Mouse (Mus musculus): Measurements from ENCODE around the gene 1810009A15Rik. TPM values are rescaled to one million over a fixed set of nuclear protein-coding genes. Genes with fewer than 3 reads are reported as not detected.
A peak's percentile ranks its signal among the peaks of the same experiment; 100 is the strongest.
"Not testable (repeated sequence)": the region's sequence is repeated elsewhere in the genome, so short reads cannot be mapped to it uniquely, and the experiment has no call there.

The 1810009A15Rik gene
- total RNA-seq, 2 experiments from 2014 or later: 23.7 to 24.9 TPM

DNA sequence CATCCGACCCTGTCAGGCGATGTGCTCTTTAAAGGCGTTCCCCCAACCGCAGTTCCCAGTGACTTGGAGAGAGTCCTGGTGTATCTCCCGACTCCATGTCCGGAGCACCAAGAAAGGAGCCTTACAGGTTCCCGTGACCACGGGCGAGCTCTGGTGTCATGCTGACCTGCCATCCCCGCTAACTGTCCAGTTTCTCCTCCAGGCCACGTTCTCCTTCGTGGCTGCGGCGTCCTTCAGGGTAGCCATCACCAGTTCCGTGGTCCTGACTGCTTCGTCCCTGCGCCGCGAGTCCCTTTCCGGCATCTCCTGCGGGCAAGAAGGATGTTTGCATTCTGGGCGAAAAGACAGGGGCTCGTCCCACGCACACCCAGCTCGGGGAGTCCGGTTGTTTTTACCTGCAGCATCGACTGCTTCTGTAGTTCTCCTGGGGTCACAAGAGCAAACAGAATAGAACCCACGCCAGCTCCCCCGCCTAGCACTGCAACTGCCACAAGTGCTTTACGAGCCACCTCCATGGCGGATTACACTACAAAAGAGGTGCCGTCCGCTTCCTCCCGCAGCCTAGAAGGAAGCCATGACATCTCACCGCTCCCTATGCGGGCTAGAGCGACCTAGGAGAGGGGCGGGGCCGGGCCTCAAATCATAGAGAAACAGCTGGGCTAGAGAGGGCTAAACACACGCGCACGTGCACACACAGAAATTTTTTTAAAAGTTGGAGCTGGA, 8.2 kb upstream of the 1810009A15Rik start, which contains the start of gene Uqcc3:
Gene Uqcc3 (minus strand): TSS at position 613 of the 723 bp plus-strand sequence.
- DNase-seq: peak; percentile 90

DNA sequence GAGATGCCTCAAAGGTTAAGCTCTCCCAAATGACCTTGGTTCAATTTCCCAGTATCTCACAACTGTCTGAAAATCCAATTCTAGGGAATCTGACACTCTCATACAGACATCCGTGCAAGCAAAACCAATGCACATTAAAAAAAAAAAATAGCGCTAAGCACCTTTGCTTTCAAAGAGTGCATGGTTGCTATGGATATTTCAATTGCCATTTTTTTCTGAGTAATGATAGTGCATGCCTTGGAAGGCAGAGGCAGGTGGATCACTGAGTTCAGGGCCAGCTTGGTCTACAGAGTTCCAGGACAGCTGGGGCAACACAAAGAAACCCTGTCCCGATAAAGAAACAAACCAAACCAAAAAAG, 7.6 kb upstream of the 1810009A15Rik start:
- no peak for DNase-seq

DNA sequence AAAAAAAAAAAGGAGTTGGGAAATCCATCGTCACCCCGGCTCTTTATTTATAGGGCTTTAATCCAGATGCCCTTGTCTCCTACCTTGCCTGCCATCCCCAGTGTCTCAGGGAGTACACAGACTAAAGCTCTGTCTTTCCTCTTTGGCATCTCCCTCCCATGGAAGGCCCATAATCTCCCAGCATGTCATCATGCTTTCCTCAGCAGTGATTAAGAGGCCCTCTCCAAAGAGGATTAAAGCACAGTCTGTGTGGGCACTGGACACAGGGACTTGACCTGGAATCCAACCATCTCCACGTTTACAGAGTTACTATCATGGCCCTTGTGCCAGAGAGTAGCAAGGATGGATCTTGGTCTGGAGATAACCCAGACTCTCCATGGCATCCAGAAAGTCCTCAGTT, 5.0 kb upstream of the 1810009A15Rik start, which contains the start of the genes Lbhd1 and Gm49403:
Gene Lbhd1 (plus strand): TSS at position 117 of the 400 bp plus-strand sequence.
Gene Gm49403 (plus strand): TSS at position 315 of the 400 bp plus-strand sequence.
- no peak for DNase-seq

DNA sequence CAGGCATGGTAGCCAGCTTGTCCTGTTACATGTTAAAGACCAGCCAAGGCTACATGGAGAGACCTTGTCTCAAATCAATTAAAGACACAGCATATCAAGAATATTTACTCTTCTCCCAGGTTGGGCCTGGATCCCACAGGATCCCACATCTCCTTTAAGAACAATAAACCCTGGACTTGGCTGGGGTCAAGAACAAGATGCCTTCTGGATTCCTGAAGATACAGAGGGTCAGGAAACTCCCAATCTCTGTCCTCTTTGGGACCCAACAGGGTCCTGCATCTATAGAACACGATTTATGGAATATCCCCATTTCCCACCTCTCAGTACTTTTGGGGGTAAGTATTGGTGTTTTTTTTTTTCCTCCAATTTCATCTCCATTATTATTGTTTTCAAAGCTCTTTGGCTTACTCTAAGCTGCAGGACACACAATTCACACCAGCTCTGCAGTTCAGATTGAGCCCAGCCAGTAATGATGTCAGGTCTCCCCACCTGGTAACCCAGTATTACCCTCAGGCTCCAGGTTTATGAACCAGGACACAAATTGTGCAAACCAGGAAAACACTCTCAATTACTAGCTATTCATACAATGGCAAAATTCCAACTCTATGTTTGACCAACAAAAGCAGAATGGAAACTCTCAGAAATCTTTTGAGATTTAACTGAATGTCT, 1.6 kb upstream of the 1810009A15Rik start:
- no peak for DNase-seq

DNA sequence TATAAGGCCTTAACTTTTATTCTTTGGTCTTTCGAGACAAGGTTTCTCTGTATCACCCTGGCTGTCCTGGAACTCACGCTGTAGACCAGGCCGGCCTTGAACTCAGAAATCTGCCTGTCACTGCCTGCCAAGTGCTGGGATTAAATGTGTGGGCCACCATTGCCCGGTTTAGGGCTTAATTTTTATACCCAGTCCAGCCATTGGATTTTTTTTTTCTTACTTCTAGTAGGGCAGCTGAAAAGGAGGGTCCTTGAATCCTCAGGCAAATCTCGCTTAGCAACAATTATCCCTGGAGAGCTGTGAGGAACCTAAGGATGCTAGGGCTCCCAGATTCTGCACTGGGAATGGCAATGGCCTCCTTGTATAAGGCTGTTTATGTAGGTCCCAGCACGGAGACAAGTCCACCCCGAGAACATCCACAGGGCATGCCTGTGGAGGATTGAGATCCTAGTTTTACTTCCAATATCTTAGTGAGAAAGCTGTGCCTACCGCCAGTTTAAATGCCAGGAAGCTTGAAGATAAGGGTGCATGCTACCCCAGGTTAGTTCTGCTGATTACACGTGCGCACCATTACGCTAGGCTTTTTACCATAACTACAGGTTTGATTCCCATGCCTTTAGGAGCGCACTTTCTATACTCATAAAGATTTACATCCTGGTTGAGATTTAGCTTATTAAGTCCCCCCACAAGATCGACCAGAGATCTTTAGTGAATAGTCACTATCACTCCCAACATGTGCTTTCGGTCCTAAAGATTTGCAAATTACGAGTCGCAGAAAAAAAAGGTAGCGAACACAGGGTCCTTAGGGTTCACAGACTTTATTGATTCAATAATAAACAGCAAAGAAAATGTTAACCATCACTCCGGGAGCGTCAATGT, 829 bp upstream of the 1810009A15Rik start:
- DNase-seq: no peak

DNA sequence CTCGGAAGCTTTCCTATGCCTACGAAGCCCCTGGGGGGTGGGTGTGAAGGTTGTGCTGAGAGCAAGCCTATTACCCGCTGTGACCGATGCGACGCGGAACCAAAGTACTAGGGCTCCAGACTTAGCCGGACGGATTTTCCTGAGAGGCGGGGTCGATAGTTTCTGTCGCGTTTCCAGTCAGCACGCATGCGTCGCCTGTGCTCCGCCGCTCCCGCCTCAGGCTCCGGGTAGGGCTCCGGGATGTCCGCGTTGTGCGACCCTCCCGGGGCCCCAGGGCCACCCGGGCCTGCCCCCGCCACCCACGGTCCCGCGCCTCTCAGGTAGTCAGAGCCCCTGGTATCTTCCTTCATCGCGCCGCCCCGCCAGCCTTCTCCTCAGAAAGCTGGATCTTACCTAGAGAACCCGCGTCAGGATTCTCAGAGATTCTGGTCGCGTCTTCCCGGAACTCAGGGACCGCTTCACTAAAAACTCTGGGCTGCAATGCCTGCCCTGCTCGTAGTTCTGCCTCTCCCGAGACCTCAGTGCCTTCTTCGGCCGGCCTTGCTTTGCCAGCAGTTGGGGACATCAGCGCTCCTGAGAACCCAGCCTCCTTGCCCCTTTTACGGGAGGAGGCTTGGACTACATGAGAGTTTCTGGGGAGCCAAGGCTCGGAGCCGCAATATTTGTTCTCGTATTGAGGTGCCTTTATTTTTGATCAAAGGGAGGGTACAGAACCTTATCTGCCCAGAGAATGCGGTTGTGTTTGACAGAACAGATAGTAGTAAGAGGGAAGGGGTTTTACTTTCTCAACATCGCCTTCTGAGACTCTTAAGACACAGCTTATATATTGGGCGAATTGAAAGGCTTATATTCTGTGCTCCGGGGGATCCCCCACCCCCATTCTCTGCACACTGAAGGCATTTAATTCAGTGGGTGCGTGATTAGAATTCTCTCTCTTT, 4.4 kb downstream of the 1810009A15Rik start, which contains the start of gene Ints5:
Gene Ints5 (plus strand): TSS at position 177 of the 938 bp plus-strand sequence.
- peak; percentile 90 for DNase-seq

DNA sequence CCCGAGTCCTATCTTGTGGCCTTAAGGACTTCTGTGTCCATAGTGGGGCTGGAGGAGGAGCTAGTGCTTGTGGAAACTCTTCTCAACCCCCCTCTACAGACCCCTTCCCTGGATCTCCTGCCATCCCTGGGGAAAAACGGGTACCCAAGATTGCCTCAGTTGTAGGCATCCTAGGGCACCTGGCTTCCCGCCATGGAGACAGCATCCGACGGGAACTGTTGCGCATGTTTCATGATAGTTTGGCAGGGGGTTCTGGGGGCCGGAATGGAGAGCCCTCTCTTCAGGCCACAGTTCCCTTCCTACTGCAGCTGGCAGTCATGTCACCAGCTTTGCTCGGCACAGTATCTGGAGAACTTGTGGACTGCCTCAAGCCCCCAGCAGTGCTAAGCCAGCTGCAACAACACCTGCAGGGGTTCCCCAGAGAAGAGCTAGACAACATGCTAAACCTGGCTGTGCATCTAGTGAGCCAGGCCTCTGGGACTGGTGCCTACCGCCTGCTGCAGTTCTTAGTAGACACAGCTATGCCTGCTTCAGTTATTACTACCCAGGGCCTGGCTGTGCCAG, 6.8 kb downstream of the 1810009A15Rik start:
- no peak for DNase-seq

DNA sequence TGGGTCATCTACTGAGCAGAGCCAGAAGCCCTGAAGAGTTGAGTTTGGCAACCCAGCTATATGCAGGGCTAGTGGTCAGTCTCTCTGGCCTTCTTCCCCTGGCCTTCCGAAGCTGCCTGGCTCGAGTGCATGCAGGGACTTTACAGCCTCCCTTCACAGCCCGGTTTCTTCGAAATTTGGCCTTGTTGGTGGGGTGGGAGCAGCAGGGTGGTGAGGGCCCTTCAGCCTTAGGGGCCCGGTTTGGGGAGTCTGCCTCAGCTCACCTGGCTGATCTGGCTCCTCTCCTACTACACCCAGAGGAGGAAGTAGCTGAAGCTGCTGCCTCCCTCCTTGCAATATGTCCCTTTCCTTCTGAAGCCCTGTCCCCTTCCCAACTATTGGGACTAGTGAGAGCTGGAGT, 7.6 kb downstream of the 1810009A15Rik start:
- not testable (repeated sequence) for DNase-seq

DNA sequence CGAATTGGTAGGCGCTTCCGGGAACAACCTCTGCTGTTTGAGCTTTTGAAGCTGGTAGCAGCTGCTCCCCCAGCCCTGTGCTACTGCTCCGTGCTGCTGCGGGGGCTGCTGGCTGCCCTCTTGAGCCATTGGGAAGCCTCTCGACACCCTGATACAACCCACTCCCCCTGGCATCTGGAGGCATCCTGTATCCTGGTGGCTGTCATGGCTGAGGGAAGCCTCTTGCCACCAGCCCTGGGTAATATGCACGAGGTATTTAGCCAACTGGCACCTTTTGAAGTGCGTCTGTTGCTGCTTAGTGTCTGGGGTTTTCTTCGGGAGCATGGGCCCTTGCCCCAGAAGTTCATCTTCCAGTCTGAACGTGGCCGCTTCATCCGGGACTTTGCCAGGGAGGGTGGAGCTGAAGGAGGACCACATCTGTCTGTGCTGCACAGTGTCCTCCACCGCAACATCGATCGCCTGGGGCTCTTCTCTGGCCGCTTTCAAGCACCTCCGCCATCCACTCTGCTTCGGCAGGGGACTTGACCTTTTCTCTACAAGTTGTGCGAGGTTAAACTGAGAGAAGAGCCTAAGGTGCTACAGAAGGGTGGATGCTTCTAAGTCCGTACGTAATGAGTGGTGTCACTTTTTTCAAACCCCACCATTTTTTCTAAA, 8.7 kb downstream of the 1810009A15Rik start:
- DNase-seq: peak; percentile 59

DNA sequence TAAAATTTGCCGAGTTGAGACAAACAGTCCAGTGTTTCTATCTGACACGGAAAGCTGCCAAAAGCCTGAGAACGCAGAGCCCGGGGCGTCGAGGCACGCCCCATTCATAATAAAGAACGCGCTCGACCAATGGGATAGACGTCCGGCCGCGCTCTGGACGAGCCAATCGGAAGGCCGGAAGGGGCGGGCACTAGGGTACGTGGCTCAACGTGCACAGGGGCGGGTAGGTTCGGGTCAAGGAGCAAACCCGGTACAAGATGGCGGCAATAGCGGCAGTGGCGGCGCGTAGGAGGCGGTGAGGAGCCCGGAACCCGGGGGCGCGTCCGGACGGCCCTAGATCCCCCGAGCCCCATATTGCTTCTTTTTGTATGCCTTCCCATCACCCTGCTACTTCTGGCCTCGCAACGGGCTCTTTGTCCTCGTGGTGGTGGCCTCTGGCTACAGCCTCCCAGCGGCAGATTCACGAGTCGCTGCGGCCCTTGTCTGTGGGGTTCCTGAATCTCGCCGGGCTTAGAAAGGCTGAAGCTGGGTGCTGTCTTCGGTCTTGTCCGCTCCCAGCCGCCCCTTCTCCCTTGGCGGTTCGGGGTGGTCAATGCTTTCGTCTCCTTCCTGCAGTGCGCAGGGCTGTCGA, 9.3 kb downstream of the 1810009A15Rik start, which contains the start of gene Ganab:
Gene Ganab (plus strand): TSS at position 207 of the 631 bp plus-strand sequence.
- DNase-seq: peak; percentile 96

DNA sequence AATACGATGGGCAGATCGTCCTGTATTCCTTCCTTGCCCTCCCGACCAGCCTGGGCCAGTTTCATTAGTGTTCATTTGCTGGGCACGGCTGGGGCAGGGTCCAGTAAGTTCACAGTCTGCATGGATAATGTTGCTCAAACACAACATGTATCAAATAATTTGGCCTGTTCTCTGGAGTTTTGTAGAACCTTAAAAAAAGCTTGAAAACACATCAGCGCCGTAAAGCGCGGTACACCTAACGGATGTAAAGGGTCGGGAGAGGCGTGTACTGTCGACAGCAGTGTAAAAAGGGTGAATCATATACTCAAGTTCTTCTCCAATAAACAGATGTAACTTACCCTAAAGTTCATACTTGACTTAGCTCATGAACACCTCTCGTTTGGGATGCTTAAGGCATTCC, 9.9 kb downstream of the 1810009A15Rik start:
- DNase-seq: no peak

DNA sequence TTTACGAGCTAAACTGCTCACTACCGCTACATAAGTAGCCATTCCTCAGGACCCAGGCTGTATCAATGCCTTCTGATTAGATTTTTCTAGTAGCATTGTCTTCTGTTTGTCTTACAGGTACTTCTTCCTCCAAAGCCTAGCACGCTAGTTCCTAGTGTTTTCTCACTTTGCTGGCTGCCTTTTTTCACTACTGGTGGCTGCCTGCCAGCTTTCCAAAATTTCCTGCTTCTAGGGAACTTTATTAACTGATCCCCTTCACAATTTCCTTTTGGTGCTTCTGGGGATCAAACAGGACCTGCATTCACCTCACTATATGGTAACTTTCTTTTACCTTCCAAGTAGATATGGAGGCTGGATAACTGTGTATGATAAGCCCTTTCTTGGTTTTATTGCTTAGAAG, 10.4 kb downstream of the 1810009A15Rik start:
- peak; percentile 31 for DNase-seq

DNA sequence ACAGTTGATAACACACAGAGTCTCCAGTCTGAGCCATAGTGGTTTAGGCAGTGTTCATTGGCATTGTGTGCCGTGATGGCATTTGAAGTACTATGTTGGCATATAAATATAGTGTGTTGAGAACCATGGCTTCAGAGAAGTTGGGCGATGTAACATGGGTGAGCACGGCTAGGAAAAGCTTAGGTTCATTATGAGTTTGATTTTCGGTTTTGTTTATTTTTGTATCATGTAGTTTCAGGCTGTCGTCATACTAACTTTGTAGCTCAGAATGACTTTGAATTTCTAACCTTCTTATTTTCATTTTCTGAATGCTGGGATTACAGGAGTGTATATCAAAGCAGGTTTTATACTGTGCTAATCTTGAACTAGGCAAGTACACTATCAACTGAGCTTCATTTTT, 14.8 kb downstream of the 1810009A15Rik start:
- DNase-seq: no peak

DNA sequence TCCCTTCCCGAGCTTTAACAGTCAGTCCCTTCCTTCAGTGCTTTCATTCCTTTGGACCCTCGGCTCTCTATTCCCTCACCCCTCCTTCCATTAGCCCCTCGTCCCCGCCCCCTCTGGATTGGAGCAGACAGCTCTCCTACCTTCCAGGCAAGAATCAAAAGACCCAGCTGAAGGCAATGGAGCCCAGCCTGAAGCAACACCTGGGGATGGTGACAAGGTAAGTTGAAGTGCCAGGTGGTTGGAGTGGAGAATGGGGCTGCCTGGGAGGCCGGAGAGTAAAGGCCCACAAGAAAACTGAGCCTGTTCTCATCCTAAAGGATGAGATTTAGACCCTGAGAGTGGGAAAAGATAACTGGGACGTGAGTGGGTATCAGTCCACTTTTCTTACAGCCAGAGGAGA, 19.9 kb downstream of the 1810009A15Rik start:
- no peak for DNase-seq

DNA sequence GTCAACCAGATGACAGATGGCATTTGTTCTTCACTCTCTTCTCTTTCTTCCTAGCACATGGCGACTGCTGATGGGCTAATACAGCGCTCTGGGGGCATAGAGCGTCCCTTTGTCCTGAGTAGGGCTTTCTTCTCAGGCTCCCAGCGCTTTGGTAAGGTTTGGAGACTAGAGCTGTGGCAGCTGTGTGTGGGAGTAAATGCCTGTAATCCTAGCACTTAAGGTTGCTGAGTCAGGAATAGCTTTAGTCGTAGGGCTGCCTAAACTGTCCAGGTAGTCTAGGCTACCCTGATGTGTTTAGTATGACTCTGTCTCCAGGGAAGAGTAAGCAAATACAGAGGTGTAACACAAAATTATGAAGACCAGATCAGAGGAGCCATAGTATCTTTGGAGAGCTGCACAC, 23.2 kb downstream of the 1810009A15Rik start:
- no peak for DNase-seq

DNA sequence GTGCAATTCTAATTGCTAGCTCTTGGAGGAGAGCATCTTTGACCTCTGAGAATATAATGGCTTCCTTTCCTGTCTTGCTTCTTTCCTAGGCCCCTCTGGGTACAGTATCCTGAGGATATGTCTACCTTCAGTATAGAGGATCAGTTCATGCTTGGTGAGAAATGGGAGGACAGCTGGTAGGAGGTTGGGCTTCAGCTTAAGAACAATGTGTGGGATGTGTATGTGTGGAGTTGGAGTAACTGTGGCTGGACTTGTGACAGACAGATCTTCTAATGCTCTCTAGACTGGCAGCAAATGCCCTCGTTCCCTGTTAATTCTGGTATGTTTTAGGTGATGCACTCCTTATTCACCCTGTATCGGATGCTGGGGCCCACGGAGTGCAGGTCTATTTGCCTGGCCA, 25.6 kb downstream of the 1810009A15Rik start:
- DNase-seq: no peak

DNA sequence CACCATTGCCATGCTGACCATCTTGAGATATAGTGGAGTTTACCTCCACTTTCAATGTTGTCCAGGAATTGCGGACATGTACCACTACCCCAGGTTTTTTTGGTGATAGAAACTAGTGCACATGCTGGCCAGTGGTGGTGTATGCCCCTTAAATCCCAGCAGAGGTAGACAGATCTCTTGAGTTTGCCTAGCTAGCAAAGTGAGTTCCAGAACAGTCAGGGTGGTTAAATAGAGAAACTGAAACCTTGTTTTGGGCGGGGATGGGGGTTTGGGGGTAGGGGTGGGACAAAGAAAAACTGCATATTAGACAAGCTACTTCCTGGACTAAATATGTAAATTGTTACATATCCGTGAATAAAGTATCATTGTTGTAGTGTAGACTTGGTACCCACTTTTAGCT, 30.3 kb downstream of the 1810009A15Rik start:
- DNase-seq: no peak

DNA sequence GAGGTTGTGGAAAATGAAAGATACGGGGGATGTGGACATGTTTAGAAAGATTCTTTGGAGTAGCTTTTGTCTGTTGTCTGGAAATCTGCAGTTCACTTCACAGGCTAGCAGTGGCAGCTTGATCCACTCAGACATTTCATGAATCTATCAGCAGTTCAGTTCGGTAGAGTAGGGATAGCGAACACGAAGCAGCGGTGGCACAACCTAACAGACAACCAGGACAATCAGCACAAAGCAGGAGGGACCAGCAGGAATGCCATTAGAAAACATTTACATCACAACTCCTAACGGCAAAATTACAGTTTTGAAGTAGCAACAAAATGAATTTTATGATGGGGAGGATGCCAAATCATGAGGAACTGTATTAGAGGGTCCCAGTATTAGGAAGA, 31.0 kb downstream of the 1810009A15Rik start:
- no peak for DNase-seq

DNA sequence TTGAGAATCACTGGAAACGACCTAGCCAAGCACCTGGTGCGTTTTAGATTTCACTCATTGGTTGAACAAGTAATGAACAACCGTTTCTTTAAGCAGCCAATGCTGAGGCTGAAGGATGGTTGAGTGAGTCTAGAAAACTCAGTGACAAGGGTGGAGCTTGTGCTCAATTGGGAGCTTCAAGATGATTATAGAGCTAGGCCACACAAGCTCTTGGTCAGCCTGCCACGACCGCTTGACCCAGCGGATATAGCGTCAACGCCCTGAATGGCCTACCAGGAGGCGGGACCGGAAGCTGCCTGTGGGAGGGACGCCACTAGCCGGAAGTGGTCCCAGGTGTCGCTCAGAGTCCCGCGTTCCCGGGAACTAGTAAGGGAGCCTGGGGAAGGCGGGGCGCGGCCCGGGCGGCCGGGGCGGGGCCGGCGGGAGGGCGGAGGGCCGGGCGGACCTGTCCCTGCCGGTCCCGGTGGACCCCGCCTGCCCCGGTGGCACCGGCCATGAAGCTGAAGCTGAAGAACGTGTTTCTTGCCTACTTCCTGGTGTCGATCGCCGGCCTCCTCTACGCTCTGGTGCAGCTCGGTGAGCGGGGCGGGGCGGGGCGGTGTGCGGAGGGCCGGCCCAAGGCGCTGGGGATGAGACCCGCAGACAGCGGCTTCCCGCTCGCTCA, 31.6 kb downstream of the 1810009A15Rik start, which contains the start of gene B3gat3:
Gene B3gat3 (plus strand): TSS at position 302 of the 664 bp plus-strand sequence.
- DNase-seq: peak; percentile 97

Measured in heart, postnatal 4 days (tissue).